In genomic region chr2:70167944-70168935, GRCm38 (mm10) we compare ENCODE assay signal across 13 mouse cellular contexts.
A peak's percentile ranks its signal among the peaks of the same experiment; 100 is the strongest.
DNase-seq lines count a peak whose midpoint lies in the region; ATAC-seq and TF ChIP-seq lines count a peak whose summit lies in the region.
"Had no signal": no experiment of that assay in that cellular context is flagged by ENCODE, and none has a peak within 500 bp of the region (broad histone marks: within the 10 kb centered on the region; RNA-seq: fewer than 3 reads in every experiment).

No protein-coding gene starts in this region.

- H3K27me3 ChIP-seq in forebrain, embryonic 10.5 days (ENCODE audit: poor library complexity, severe bottlenecking): no peaks in the 10 kb centered on the region
- no peaks in the 10 kb centered on the region for H3K27me3 ChIP-seq in hindbrain, embryonic 16.5 days (replicated peaks; ENCODE audit: control insufficient read depth, insufficient read depth, low read length)
- no peaks in the 10 kb centered on the region for H3K27me3 ChIP-seq in midbrain, embryonic 14.5 days (ENCODE audit: control insufficient read depth, insufficient read depth, low read length)
- no peaks in the 10 kb centered on the region for H3K27me3 ChIP-seq in liver, postnatal 0 days (ENCODE audit: insufficient read depth, low read length)
- H3K27me3 ChIP-seq: CH12.LX; neural tube, embryonic 12.5 days had no signal

- ATAC-seq in hindbrain, embryonic 16.5 days: peak; percentile 88
- peak; percentile 58 for ATAC-seq in midbrain, embryonic 14.5 days (ENCODE audit: low FRiP score, low TSS enrichment)
- no peak for ATAC-seq in liver, postnatal 0 days

- H3K9ac ChIP-seq in hindbrain, embryonic 16.5 days (ENCODE audit: low read depth, low read length): peak overlapping the region; percentile 24; the same call in 1 of the 2 replicates
- peak overlapping the region; percentile 35; the same call in 1 of the 2 replicates for H3K9ac ChIP-seq in midbrain, embryonic 14.5 days (replicated peaks; ENCODE audit: low read length)
- no peak overlapping the region for H3K9ac ChIP-seq in liver, postnatal 0 days (replicated peaks)
- H3K9ac ChIP-seq: neural tube, embryonic 12.5 days had no signal

- no peak for TF ChIP-seq CTCF in liver, postnatal 0 days (IDR thresholded peaks at IDR 0.05; ENCODE audit: low read depth)

- WGBS in forebrain, embryonic 10.5 days: 50% methylated on average over 17 of the region's 17 CpGs
- WGBS in hindbrain, embryonic 16.5 days: 33% methylated on average over 17 of the region's 17 CpGs
- 30% methylated on average over 17 of the region's 17 CpGs for WGBS in midbrain, embryonic 14.5 days
- WGBS in liver, postnatal 0 days (ENCODE audit: insufficient replicate concordance): 60% methylated on average over 17 of the region's 17 CpGs

- DNase-seq in NIH3T3 (ENCODE audit: low read depth) (peak; percentile 42), liver (no peak)
- peak; percentile 63 for DNase-seq in forebrain, embryonic 10.5 days (ENCODE audit: extremely low spot score, low spot score)
- DNase-seq in midbrain, embryonic 14.5 days: peak; percentile 71
- no peak for DNase-seq in heart, adult 8-10 months (ENCODE audit: low spot score)
- DNase-seq in lung, postnatal 10 days: no peak
- no peak for DNase-seq in liver, postnatal 0 days
- DNase-seq: gastrocnemius, adult 2 months; lung, adult 2 months had no signal

- H3K27ac ChIP-seq in forebrain, embryonic 10.5 days: peak overlapping the region; percentile 79
- peak overlapping the region; percentile 59 for H3K27ac ChIP-seq in hindbrain, embryonic 16.5 days (ENCODE audit: low read depth, low read length)
- H3K27ac ChIP-seq in midbrain, embryonic 14.5 days (replicated peaks; ENCODE audit: low read depth, low read length): peak overlapping the region; percentile 54
- no peak overlapping the region for H3K27ac ChIP-seq in liver, postnatal 0 days (ENCODE audit: low read depth)
- H3K27ac ChIP-seq: gastrocnemius, adult 2 months; kidney, postnatal 0 days; neural tube, embryonic 12.5 days had no signal

- H3K4me3 ChIP-seq in forebrain, embryonic 10.5 days: no peak overlapping the region
- H3K4me3 ChIP-seq in hindbrain, embryonic 16.5 days (ENCODE audit: low read length): no peak overlapping the region
- H3K4me3 ChIP-seq in midbrain, embryonic 14.5 days (replicated peaks; ENCODE audit: low read depth, low read length): no peak overlapping the region
- no peak overlapping the region for H3K4me3 ChIP-seq in liver, postnatal 0 days (ENCODE audit: low read depth, low read length)
- H3K4me3 ChIP-seq: gastrocnemius, adult 2 months; neural tube, embryonic 12.5 days had no signal

- peak overlapping the region; percentile 4; the same call in 1 of the 2 replicates for H3K4me2 ChIP-seq in hindbrain, embryonic 16.5 days (ENCODE audit: low read length)
- H3K4me2 ChIP-seq in midbrain, embryonic 14.5 days (ENCODE audit: low read length): peak overlapping the region; percentile 9; the same call in 1 of the 2 replicates
- no peak overlapping the region for H3K4me2 ChIP-seq in liver, postnatal 0 days (ENCODE audit: low read depth, low read length)
- H3K4me2 ChIP-seq: neural tube, embryonic 12.5 days had no signal

- TF ChIP-seq EP300 in liver, postnatal 0 days (IDR thresholded peaks at IDR 0.05; ENCODE audit: low read depth): no peak

- H3K9me3 ChIP-seq in forebrain, embryonic 10.5 days: no peaks in the 10 kb centered on the region
- no peaks in the 10 kb centered on the region for H3K9me3 ChIP-seq in hindbrain, embryonic 16.5 days (ENCODE audit: control insufficient read depth, low read length)
- no peaks in the 10 kb centered on the region for H3K9me3 ChIP-seq in midbrain, embryonic 14.5 days (ENCODE audit: control insufficient read depth, low read length)
- H3K9me3 ChIP-seq in liver, postnatal 0 days (ENCODE audit: low read length): no peaks in the 10 kb centered on the region
- H3K9me3 ChIP-seq: neural tube, embryonic 12.5 days had no signal

- peaks cover 23% of the 10 kb centered on the region for H3K4me1 ChIP-seq in forebrain, embryonic 10.5 days
- peaks cover 12% of the 10 kb centered on the region for H3K4me1 ChIP-seq in hindbrain, embryonic 16.5 days (ENCODE audit: control insufficient read depth, insufficient read depth, low read depth, low read length)
- peaks cover 22% of the 10 kb centered on the region for H3K4me1 ChIP-seq in midbrain, embryonic 14.5 days (ENCODE audit: control insufficient read depth, insufficient read depth, low read length)
- H3K4me1 ChIP-seq in liver, postnatal 0 days (ENCODE audit: insufficient read depth): no peaks in the 10 kb centered on the region

- H3K36me3 ChIP-seq in forebrain, embryonic 10.5 days (replicated peaks): no peaks in the 10 kb centered on the region
- no peaks in the 10 kb centered on the region for H3K36me3 ChIP-seq in hindbrain, embryonic 16.5 days (ENCODE audit: control insufficient read depth, insufficient read depth, low read length)
- H3K36me3 ChIP-seq in midbrain, embryonic 14.5 days (ENCODE audit: control insufficient read depth, insufficient read depth, low read length): no peaks in the 10 kb centered on the region
- no peaks in the 10 kb centered on the region for H3K36me3 ChIP-seq in liver, postnatal 0 days (replicated peaks; ENCODE audit: insufficient read depth, low read length)
- H3K36me3 ChIP-seq: neural tube, embryonic 12.5 days had no signal

Comparison
In these comparisons a context has a peak if more than half of its experiments do, and no peak if none do; other contexts are left out.
1. DNase-seq: peak in NIH3T3 (single experiment), forebrain, embryonic 10.5 days (single experiment) and midbrain, embryonic 14.5 days (single experiment); none in heart, adult 8-10 months (single experiment), liver (single experiment), lung, postnatal 10 days (single experiment) and liver, postnatal 0 days (single experiment).